Mouse (Mus musculus) intestine, postnatal 0 days (tissue): ENCODE data around the gene Hrk. TPM values are rescaled to one million over a fixed set of nuclear protein-coding genes. Genes with fewer than 3 reads are reported as not detected.

Source experiments
- ATAC-seq: fragments of 200-750 bp; cut with Nextera tagmentation; 2 replicates; pipeline ENCODE4 v1.8.0; 2017; ENCODE audit warnings: mild to moderate bottlenecking, moderate TSS enrichment, moderate library complexity
- H3K27ac ChIP-seq: fragments of 300-500 bp; sonication (generic); 2 replicates; pipeline ENCODE4 v1.5.1; 2014; ENCODE audit warnings: mild to moderate bottlenecking, low read depth, low read length, moderate library complexity
- H3K27me3 ChIP-seq: fragments of 300-500 bp; sonication (generic); replicated peaks from 2 replicates; pipeline ENCODE4 v1.6.1; 2014; ENCODE audit warnings: low read length, mixed read lengths; ENCODE audit not compliant: control insufficient read depth, insufficient read depth
- H3K36me3 ChIP-seq: fragments of 300-500 bp; sonication (generic); 2 replicates; pipeline ENCODE4 v1.6.1; 2014; ENCODE audit warnings: mild to moderate bottlenecking, moderate library complexity; ENCODE audit not compliant: control insufficient read depth, insufficient read depth
- H3K4me1 ChIP-seq: fragments of 300-500 bp; sonication (generic); replicated peaks from 2 replicates; pipeline ENCODE4 v1.6.1; 2014; ENCODE audit warnings: antibody characterized with exemption, low read length, mixed read lengths; ENCODE audit not compliant: control insufficient read depth, insufficient read depth
- H3K4me2 ChIP-seq: fragments of 300-500 bp; sonication (generic); replicated peaks from 2 replicates; pipeline ENCODE4 v1.6.1; 2014; ENCODE audit warnings: low read depth, mild to moderate bottlenecking, moderate library complexity
- H3K4me3 ChIP-seq: fragments of 300-500 bp; sonication (generic); 2 replicates; pipeline ENCODE4 v1.5.1; 2014; ENCODE audit warnings: low read depth, low read length
- H3K9ac ChIP-seq: fragments of 300-500 bp; sonication (generic); 2 replicates; pipeline ENCODE4 v1.6.1; 2014; ENCODE audit warnings: mild to moderate bottlenecking, low read depth, low read length
- H3K9me3 ChIP-seq: fragments of 300-500 bp; sonication (generic); 2 replicates; pipeline ENCODE4 v1.6.1; 2016; ENCODE audit warnings: mixed run types; ENCODE audit not compliant: control insufficient read depth
- CTCF ChIP-seq: sonication (generic); IDR thresholded peaks from 2 replicates; pipeline ENCODE4 v1.5.1; 2016; ENCODE audit warnings: low read depth, mild to moderate bottlenecking, control low read depth, antibody characterized with exemption, moderate library complexity
- WGBS: fragments of 180-500 bp; shearing (Covaris S2); extraction: QIAGEN DNeasy Blood & Tissue Kit; methylation state at CpG from one replicate; pipeline ENCODE4 v1.1.7; 2014; 5-methylcytosine and 5-hydroxymethylcytosine counted together
- polyA plus RNA-seq: library from polyadenylated mRNA; unstranded; fragments of >200 nt; fragmentation: Nextera tagmentation; extraction: Ambion mirVana; gene quantifications from 2 replicates; pipeline ENCODE4 v1.2.1, GENCODE M21; 2015

Gene Hrk
- polyA plus RNA-seq, 1 experiment from 2014 or later, result 0.08 TPM

DNA sequence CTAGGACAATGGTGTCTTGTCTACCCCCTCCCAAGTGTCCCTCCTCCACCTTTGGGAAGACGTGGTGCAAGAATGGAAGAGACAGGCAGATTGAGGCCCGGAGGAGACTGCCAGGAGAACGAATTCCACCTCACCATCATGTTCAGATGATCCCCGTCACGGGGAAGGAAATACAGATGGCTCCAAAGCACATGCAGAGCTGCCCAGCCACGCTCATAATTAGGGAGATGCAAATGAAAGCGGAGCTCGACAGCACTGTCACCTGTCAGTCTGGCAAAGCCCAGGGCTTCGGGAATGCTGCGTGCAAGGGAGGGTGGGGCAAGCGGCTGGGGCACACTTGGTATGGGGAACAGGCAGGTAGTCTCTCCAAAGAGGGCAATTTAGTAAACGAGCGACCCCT, 33.0 kb downstream of the Hrk start:
- no peaks in the 10 kb centered on the region for H3K9me3 ChIP-seq
- no peaks in the 10 kb centered on the region for H3K4me1 ChIP-seq
- 72% methylated on average over 13 of the region's 13 CpGs for WGBS
- ATAC-seq, result no peak
- H3K4me2 ChIP-seq, result no peak overlapping the region
- H3K27ac ChIP-seq, result no peak overlapping the region
- no peaks in the 10 kb centered on the region for H3K36me3 ChIP-seq
- no peak overlapping the region for H3K9ac ChIP-seq
- no peak overlapping the region for H3K4me3 ChIP-seq
- H3K27me3 ChIP-seq, result no peaks in the 10 kb centered on the region
- TF ChIP-seq CTCF, result no peak

DNA sequence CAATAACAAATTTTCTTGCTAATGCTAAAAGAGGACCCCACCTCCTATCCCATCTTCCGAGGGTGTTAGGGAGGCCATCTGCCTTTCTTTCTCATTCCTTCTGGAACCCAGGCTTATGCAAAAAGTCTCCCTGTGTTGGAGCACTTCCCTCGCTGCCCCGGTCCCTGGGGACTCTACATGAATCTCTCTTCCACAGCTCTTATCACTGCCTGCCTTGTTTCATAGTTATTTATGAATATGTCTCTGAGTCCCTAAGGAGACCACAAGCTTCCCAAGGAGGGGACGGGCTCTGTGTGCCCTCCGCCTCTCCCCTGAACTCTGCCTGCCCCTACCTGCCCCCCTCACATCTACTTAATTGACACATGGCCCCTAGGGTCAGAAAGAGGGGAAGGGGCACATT, 35.2 kb downstream of the Hrk start:
- TF ChIP-seq CTCF, result no peak
- H3K27ac ChIP-seq, result no peak overlapping the region
- H3K4me3 ChIP-seq, result no peak overlapping the region
- no peaks in the 10 kb centered on the region for H3K36me3 ChIP-seq
- H3K4me2 ChIP-seq, result no peak overlapping the region
- 78% methylated on average over 5 of the region's 5 CpGs for WGBS
- no peaks in the 10 kb centered on the region for H3K4me1 ChIP-seq
- ATAC-seq, result no peak
- H3K9me3 ChIP-seq, result no peaks in the 10 kb centered on the region
- H3K27me3 ChIP-seq, result no peaks in the 10 kb centered on the region
- H3K9ac ChIP-seq, result no peak overlapping the region

DNA sequence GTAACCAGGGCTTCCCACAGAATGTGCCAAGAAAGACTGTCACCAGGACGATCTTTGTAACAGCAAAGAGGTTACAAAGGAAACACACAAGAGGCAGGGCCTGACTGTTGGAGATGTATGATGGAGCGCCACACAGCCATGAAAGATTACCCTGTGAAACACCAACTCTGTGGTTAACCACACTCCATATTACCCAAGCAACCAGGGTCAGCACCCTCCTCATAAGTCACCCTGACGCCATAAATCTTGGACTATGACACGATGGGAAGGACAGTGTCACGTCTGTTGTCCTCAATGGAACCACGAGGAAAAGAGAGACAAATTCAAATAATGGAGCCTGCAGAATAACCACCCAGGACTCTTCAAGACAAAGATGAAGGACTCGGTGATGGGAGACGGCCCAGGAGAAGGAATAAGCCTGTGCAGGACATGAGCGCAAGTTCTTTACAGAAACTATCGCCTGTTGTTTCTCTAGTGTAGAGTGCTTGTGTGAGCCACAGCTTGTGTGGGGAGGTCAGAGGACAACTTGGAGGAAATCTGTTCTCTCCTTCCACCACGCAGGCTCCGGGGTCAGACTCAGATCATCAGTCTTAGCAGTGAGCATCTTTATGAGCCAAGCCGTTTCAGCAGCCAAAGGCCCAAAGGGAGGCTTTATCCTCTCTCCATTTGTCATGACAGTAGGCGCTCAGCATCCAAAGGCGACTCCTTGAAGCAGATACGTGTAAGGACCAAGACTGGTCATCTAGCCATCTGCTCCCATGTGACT, 40.4 kb downstream of the Hrk start:
- no peaks in the 10 kb centered on the region for H3K9me3 ChIP-seq
- no peak for ATAC-seq
- H3K4me1 ChIP-seq, result no peaks in the 10 kb centered on the region
- H3K27me3 ChIP-seq, result no peaks in the 10 kb centered on the region
- WGBS, result 68% methylated on average over 16 of the region's 16 CpGs
- H3K27ac ChIP-seq, result no peak overlapping the region
- H3K4me3 ChIP-seq, result no peak overlapping the region
- no peak overlapping the region for H3K9ac ChIP-seq
- no peaks in the 10 kb centered on the region for H3K36me3 ChIP-seq
- TF ChIP-seq CTCF, result no peak
- no peak overlapping the region for H3K4me2 ChIP-seq

DNA sequence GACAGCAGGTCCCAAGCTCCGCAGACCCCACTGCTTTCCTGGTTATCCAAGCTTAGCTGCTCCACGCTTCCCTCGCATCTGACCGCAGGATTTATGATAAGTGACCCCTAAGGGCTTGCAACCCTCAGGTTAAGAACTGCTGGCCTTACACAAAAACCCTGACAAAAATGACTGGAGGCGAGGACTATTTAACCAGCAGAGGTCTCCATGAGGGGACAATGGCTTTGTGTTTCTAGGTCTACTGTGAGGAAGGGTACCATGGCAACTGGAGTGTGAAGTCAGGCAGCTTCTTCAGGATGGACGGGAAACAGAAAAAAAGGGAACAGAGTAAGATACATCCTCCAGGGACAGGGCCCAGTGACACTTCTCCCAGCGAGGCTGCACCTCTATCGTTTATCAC, 41.4 kb downstream of the Hrk start:
- H3K27ac ChIP-seq, result no peak overlapping the region

DNA sequence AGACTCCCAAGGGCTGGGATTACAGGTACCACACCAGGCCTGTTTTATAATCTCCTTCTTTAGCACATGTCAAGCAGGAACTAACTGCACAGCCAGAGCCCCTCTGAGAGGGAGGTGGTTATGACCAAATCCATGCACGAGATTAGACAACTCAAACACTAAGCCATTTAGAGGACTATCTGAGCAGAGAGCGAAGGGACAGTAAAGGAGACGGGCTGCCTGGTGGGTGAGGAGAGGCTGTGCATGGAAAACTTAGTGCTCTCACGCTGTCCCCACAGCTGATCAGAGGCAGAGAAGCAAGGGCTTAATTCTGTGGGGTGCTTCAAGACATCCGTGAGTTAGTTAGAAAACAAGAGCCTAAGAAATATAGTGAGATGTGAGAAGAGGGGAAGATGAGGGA, 49.6 kb downstream of the Hrk start:
- no peak for TF ChIP-seq CTCF
- Histone ChIP-seq H3K27me3 (no peaks in the 10 kb centered on the region), H3K4me1 (no peaks in the 10 kb centered on the region), H3K4me2 (peak overlapping the region; percentile 55), H3K9ac (no peak overlapping the region), H3K4me3 (0 out of 2 replicates have a peak overlapping the region, but pooled peaks have one; percentile 11), H3K36me3 (no peaks in the 10 kb centered on the region), H3K9me3 (no peaks in the 10 kb centered on the region), H3K27ac (no peak overlapping the region)
- whole genome bisulfite sequencing, result 19% methylated on average over 5 of the region's 5 CpGs
- ATAC-seq, result no peak

More for the DNA sequence above, 41.4 kb downstream of the Hrk start:
- no peaks in the 10 kb centered on the region for H3K36me3 ChIP-seq
- H3K4me1 ChIP-seq, result no peaks in the 10 kb centered on the region
- WGBS, result 84% methylated on average over 8 of the region's 8 CpGs
- TF ChIP-seq CTCF, result no peak
- ATAC-seq, result no peak
- no peak overlapping the region for H3K9ac ChIP-seq
- H3K9me3 ChIP-seq, result no peaks in the 10 kb centered on the region
- no peaks in the 10 kb centered on the region for H3K27me3 ChIP-seq
- H3K4me3 ChIP-seq, result no peak overlapping the region
- H3K4me2 ChIP-seq, result no peak overlapping the region

DNA sequence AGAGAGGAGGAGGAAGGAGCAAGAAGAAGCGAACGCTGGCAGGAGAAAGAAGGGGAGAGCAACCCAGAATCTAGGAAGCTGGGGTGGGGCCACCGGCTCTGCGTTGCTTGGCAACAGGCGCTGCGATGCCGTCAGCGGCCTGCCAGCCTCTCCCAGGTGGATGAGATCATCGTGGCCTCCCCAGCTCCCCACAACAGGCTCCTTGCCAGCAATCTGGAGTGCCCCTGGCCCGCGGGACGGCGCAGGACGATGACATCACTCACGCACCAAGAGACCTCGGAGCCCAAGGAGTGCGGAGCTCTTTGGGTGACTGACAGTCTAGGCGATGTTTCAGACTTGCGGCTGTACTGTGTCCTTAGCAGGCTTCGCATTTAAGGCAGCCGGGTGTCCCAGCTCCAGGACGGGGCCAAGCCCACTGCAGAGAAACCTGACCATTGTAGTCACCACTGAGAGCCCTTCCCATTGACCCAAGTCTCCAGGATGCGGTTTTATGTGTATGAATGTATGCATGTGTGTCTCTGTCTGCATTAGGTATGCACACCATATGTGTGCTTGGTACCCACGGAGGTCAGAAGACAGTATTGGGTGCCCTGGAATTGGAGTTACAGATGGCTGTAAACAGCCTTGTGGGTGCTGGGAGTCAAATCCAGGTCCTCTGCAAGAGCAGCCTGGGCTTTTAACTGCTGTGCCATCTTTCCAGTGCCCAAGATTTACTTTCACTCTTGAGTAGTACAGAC, 50.1 kb downstream of the Hrk start:
- H3K36me3 ChIP-seq, result no peaks in the 10 kb centered on the region
- no peak for TF ChIP-seq CTCF
- no peaks in the 10 kb centered on the region for H3K4me1 ChIP-seq
- no peak overlapping the region for H3K27ac ChIP-seq
- H3K4me3 ChIP-seq, result peak overlapping the region; percentile 11; the same call in 1 of the 2 replicates
- WGBS, result 7% methylated on average over 24 of the region's 24 CpGs
- ATAC-seq, result peak; percentile 67
- H3K9me3 ChIP-seq, result no peaks in the 10 kb centered on the region
- peak overlapping the region; percentile 55 for H3K4me2 ChIP-seq
- no peak overlapping the region for H3K9ac ChIP-seq
- no peaks in the 10 kb centered on the region for H3K27me3 ChIP-seq
